Mouse (Mus musculus) B cell, adult 62 days (primary cell): ENCODE measurements around the gene Defb47. TPM values are rescaled to one million over a fixed set of nuclear protein-coding genes. Genes with fewer than 3 reads are reported as not detected.

Source experiments
- total RNA-seq: library from RNA; stranded (reverse); gene quantifications from 4 replicates; pipeline ENCODE4 v1.2.4, GENCODE M21; 2023

Gene Defb47
- total RNA-seq, result not detected in 4 replicates

GRCm38 (mm10) chr14:62997777-62998176 lies at the start of gene Defb47:
Gene Defb47, plus strand, starts transcription at chr14:62998077.

GRCm38 (mm10) chr14:62984410-62984809 lies 13.5 kb upstream of the Defb47 start, which contains the start of gene Defb48:
Gene Defb48, minus strand, starts transcription at chr14:62984510.

GRCm38 (mm10) chr14:63011471-63011870 lies 13.6 kb downstream of the Defb47 start, which contains the start of gene Defb43:
Gene Defb43, plus strand, starts transcription at chr14:63011771.

GRCm38 (mm10) chr14:63046691-63047090 lies 48.8 kb downstream of the Defb47 start, which contains the start of gene Defb42:
Gene Defb42, plus strand, starts transcription at chr14:63046991.

GRCm38 (mm10) chr14:63049910-63050370 lies 52.1 kb downstream of the Defb47 start, which contains the start of gene Defb30:
Gene Defb30, minus strand, starts transcription at chr14:63049960.

Other genes with a start within 250 kb of the Defb47 start
- 76.3 to 92.7 TPM (median 84.6 TPM) in 4 replicates for gene Ints6, start 236.9 kb upstream of the Defb47 start, total RNA-seq
- gene Wdfy2, start 160.4 kb upstream of the Defb47 start, total RNA-seq, result 36.9 to 42.9 TPM (median 40.7 TPM) in 4 replicates
- gene Defb48, start 13.6 kb upstream of the Defb47 start, total RNA-seq, result not detected in 4 replicates
- not detected in 4 replicates for gene Defb43, start 13.7 kb downstream of the Defb47 start, total RNA-seq
- gene Defb42, start 48.9 kb downstream of the Defb47 start, total RNA-seq, result not detected in 4 replicates
- not detected in 4 replicates for gene Defb30, start 51.9 kb downstream of the Defb47 start, total RNA-seq